Mouse (Mus musculus): ENCODE measurements around the gene Sult2a8.
"Not testable (repeated sequence)": the region's sequence is repeated elsewhere in the genome, so short reads cannot be mapped to it uniquely, and the experiment has no call there.

Gene Sult2a8

GRCm38 (mm10) chr7:14446534-14446933 is at the start of gene Sult2a8:
Sult2a8 (minus strand) TSS chr7:14446769.
- DNase-seq (ENCODE audit: low read depth), result no peak

GRCm38 (mm10) chr7:14494130-14494529 is 47.6 kb upstream of the Sult2a8 start, which contains the start of gene Sult2a7:
Sult2a7 (minus strand) TSS chr7:14494230.
- DNase-seq (ENCODE audit: low read depth), result no peak

- no peak for DNase-seq (ENCODE audit: low read depth)
Measured at GRCm38 (mm10) chr7:14492886-14493285, 46.3 kb upstream of the Sult2a8 start.

GRCm38 (mm10) chr7:14439581-14439980 is 7.0 kb downstream of the Sult2a8 start:
- DNase-seq (ENCODE audit: low read depth), result no peak

GRCm38 (mm10) chr7:14438484-14438883 is 8.1 kb downstream of the Sult2a8 start:
- DNase-seq (ENCODE audit: low read depth), result no peak

- DNase-seq (ENCODE audit: low read depth), result no peak
Measured at GRCm38 (mm10) chr7:14438029-14438428, 8.5 kb downstream of the Sult2a8 start.

GRCm38 (mm10) chr7:14399363-14399762 is 47.2 kb downstream of the Sult2a8 start:
- DNase-seq (ENCODE audit: low read depth), result not testable (repeated sequence)

- no peak for DNase-seq (ENCODE audit: low read depth)
Measured at GRCm38 (mm10) chr7:14396462-14396861, 50.1 kb downstream of the Sult2a8 start.

Data from NIH3T3 (cell line).